Mouse (Mus musculus): ENCODE measurements around the gene Rpl12. TPM values are rescaled to one million over a fixed set of nuclear protein-coding genes. Genes with fewer than 3 reads are reported as not detected.

Gene Rpl12
- polyA plus RNA-seq, 1 experiment from 2014 or later: 105 TPM

DNA sequence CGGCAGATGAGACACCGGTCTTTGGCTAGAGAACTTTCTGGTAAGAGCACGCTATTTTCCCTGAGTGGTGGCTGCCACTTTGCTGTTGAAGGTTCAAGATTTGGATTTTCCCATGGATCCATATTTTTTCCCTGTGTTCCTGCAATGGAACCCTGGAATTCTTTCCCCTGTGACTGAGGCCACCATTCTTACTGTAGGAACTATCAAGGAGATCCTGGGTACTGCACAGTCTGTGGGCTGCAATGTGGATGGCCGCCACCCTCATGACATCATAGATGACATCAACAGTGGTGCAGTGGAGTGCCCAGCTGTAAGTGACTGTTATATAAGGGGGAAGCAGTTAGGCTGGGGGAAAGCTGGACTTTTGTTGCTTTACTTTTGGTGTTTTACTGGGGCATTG, 2.2 kb downstream of the Rpl12 start:
- WGBS: 65% methylated on average over 4 of the region's 4 CpGs
- H3K4me2 ChIP-seq (ENCODE audit: low read length): no peak overlapping the region
- H3K4me3 ChIP-seq (replicated peaks; ENCODE audit: low read length): no peak overlapping the region

DNA sequence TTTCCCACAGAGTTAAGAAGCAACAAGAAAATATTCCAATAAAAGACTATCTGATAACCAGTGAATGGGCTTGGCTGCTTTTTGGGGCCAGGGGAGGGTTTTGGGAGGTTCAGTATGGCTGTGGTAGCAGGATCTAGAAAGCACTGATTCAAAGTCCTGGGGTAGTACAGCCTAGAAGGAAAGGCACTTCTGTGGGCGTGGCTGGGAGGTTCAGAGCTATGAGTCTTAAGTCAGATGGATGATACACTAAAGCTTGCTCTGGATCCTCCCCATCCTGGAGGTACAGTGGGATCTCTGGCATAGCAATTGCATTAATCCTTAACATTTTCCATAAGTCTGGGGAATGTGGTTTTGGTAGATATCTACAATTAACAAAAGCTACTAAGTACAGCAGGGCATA, 2.6 kb downstream of the Rpl12 start:
- Histone ChIP-seq H3K4me3 (replicated peaks; ENCODE audit: low read length) (no peak overlapping the region), H3K27ac (ENCODE audit: low read length) (no peak overlapping the region), H3K36me3 (ENCODE audit: control insufficient read depth, insufficient read depth) (peaks cover 13% of the 10 kb centered on the region), H3K4me1 (replicated peaks; ENCODE audit: control insufficient read depth, insufficient read depth, low read length) (peaks cover 44% of the 10 kb centered on the region), H3K9ac (replicated peaks; ENCODE audit: low read depth, low read length) (no peak overlapping the region), H3K27me3 (replicated peaks; ENCODE audit: control insufficient read depth, insufficient read depth, low read length) (no peaks in the 10 kb centered on the region), H3K4me2 (ENCODE audit: low read length) (no peak overlapping the region), H3K9me3 (ENCODE audit: control insufficient read depth, low read length) (no peaks in the 10 kb centered on the region)
- 90% methylated on average over 1 of the region's 1 CpGs for WGBS
- ATAC-seq: no peak

More for the DNA sequence above, 2.2 kb downstream of the Rpl12 start:
- no peaks in the 10 kb centered on the region for H3K9me3 ChIP-seq (ENCODE audit: control insufficient read depth, low read length)
- no peak for ATAC-seq
- H3K27me3 ChIP-seq (replicated peaks; ENCODE audit: control insufficient read depth, insufficient read depth, low read length): no peaks in the 10 kb centered on the region
- H3K4me1 ChIP-seq (replicated peaks; ENCODE audit: control insufficient read depth, insufficient read depth, low read length): peaks cover 44% of the 10 kb centered on the region
- H3K36me3 ChIP-seq (ENCODE audit: control insufficient read depth, insufficient read depth): peaks cover 13% of the 10 kb centered on the region
- H3K9ac ChIP-seq (replicated peaks; ENCODE audit: low read depth, low read length): no peak overlapping the region
- H3K27ac ChIP-seq (ENCODE audit: low read length): no peak overlapping the region

DNA sequence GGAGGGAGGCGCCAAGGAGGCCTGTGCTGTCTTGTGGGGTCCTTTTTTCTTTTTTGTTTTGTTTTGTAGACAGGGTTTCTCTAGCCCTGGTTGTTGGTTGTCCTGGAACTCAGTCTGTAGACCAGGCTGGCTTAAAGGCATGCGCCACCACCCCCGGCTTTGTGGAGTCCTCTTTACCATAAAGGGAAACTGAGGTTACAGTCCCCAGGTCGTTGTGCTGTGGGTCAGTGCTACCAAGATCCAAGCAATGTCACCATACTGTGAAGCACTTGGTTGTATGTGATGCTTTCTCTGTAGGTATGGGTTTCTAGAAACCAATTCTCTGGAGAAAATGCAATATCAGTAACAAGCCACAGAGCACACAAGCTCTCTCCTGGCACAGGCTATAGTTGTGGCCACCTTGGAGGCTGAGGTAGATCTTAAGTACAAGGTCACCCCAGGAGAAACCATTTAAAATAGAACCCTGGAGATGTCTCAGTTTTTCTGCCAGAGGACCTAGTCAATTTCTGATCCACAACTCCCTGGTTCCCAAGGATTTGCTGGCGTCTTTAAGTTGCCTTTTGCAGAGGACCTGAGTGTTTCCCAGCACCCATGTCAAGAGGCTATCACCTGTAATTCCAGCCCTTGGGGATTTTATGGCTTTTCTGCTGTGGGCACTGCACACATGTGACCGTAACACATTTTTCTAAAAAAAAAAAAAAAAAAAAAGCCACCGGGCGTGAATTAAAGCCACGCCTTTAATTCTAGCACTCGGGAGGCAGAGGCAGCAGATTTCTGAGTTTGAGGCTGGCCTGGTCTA, 3.5 kb downstream of the Rpl12 start:
- Histone ChIP-seq H3K4me3 (replicated peaks; ENCODE audit: low read length) (no peak overlapping the region), H3K36me3 (ENCODE audit: control insufficient read depth, insufficient read depth) (peaks cover 13% of the 10 kb centered on the region), H3K27ac (ENCODE audit: low read length) (no peak overlapping the region), H3K4me1 (replicated peaks; ENCODE audit: control insufficient read depth, insufficient read depth, low read length) (peaks cover 44% of the 10 kb centered on the region), H3K9me3 (ENCODE audit: control insufficient read depth, low read length) (no peaks in the 10 kb centered on the region), H3K4me2 (ENCODE audit: low read length) (no peak overlapping the region), H3K9ac (replicated peaks; ENCODE audit: low read depth, low read length) (no peak overlapping the region), H3K27me3 (replicated peaks; ENCODE audit: control insufficient read depth, insufficient read depth, low read length) (no peaks in the 10 kb centered on the region)
- ATAC-seq: no peak
- 30% methylated on average over 10 of the region's 10 CpGs for WGBS

DNA sequence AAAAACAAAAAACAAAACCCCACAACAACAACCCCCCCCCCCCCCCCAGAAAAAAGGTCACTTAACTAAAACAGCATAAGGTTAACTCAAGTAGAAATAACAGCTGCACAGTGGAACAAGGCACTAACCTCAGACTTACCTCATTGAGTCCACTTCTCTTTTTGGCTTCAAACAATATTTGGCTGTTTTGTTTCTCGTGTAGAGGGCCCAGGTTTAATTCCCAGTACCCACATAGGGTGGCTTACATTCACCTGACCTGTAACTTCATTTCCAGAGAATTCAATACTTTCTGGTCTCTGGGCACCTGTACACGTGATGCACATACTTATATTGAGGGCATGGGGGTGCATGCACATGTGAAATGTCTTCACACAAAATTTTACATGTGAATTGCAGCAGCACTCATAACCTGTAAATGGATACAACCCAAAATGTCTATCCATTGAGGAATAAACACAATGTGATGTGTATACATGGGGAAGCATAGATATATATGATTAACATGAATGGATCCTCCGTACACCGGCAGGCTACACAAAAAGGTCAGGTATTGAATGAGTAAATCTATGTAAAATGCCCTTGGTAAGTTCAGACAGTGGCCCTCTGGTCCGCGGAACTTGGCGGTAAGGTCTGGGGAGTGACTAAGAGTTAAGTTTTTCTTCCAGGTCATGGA, 4.3 kb downstream of the Rpl12 start:
- no peak overlapping the region for H3K4me3 ChIP-seq (replicated peaks; ENCODE audit: low read length)
- no peak for ATAC-seq
- H3K4me1 ChIP-seq (replicated peaks; ENCODE audit: control insufficient read depth, insufficient read depth, low read length): peaks cover 42% of the 10 kb centered on the region
- H3K27me3 ChIP-seq (replicated peaks; ENCODE audit: control insufficient read depth, insufficient read depth, low read length): no peaks in the 10 kb centered on the region
- no peaks in the 10 kb centered on the region for H3K9me3 ChIP-seq (ENCODE audit: control insufficient read depth, low read length)
- H3K4me2 ChIP-seq (ENCODE audit: low read length): no peak overlapping the region
- H3K27ac ChIP-seq (ENCODE audit: low read length): no peak overlapping the region
- peaks cover 13% of the 10 kb centered on the region for H3K36me3 ChIP-seq (ENCODE audit: control insufficient read depth, insufficient read depth)
- no peak overlapping the region for H3K9ac ChIP-seq (replicated peaks; ENCODE audit: low read depth, low read length)
- 20% methylated on average over 7 of the region's 7 CpGs for whole genome bisulfite sequencing

DNA sequence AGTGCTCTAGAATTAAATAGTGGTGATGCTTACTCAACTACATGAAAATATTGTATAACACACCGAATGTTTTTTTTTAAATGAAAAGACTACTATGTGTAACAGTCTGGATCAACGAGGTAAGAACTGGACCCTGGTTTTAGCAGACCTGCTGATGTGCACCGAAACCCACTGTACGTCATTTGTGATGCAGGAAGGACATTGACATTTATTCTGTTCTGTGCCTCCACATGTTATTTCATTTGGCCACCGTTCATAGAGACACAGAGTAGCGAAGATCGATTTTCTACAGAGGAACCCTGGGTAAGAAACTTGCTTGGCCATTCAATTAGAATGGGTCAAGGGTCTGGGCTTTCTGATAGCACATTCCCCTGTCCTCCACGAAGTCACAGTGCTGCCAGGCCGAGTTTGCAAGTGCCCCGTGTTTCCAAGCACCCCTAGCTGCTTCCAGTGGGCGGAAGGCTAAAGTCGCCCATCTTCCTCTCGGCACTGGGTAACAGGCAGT, 4.9 kb downstream of the Rpl12 start:
- Histone ChIP-seq H3K9me3 (ENCODE audit: control insufficient read depth, low read length) (no peaks in the 10 kb centered on the region), H3K4me1 (replicated peaks; ENCODE audit: control insufficient read depth, insufficient read depth, low read length) (peaks cover 43% of the 10 kb centered on the region), H3K36me3 (ENCODE audit: control insufficient read depth, insufficient read depth) (peaks cover 13% of the 10 kb centered on the region), H3K9ac (replicated peaks; ENCODE audit: low read depth, low read length) (peak overlapping the region; percentile 61), H3K4me2 (ENCODE audit: low read length) (peak overlapping the region; percentile 99), H3K27ac (ENCODE audit: low read length) (peak overlapping the region; percentile 81), H3K4me3 (replicated peaks; ENCODE audit: low read length) (peak overlapping the region; percentile 54), H3K27me3 (replicated peaks; ENCODE audit: control insufficient read depth, insufficient read depth, low read length) (no peaks in the 10 kb centered on the region)
- ATAC-seq: no peak
- 13% methylated on average over 13 of the region's 13 CpGs for WGBS

DNA sequence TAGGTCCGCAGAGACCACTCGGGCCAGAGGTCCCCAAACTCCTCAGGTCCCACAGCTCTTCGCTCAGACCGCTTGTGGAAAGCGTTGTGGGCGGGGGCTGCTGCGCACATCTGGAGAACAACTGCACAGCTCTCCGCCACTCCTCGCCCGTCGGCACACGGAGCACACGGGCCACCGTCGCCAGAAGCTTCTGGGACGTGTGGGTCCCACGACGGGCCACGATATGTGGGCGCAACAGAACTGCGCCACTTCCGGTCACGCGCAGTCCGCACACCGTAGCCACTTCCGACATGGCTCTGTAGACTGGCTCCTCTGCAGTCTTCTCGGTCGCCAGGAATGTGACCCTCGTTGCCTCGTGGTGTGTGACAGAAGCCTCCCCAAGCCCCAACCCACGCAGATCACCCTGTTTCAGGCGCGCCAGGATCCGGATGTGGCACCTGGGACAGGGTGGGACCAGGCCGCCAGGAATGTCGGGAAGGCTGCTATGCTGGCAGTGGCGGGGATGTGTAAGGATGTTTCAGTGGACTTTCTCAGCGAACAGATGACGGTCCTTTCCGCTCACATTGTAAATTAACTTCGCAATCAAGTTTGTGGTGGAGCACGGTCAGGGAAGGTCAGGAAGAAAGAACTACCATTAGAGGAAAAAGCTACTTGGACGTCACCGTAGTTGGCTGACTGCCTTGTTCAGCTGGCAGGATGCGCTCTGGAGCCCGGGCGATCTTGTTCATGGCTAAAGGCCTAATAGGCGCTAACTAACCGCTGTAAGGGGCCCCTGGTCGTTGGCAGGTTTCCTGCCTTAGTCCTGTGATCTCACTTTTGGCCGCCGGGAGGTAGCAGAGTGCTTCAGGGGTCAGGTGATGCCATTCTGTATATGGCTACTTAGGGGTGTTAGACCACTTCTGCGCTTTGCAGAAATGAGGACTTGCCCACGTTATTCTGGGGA, 5.6 kb downstream of the Rpl12 start:
- peak overlapping the region; percentile 81 for H3K27ac ChIP-seq (ENCODE audit: low read length)
- peak overlapping the region; percentile 61 for H3K9ac ChIP-seq (replicated peaks; ENCODE audit: low read depth, low read length)
- H3K4me2 ChIP-seq (ENCODE audit: low read length): peak overlapping the region; percentile 99
- H3K4me3 ChIP-seq (replicated peaks; ENCODE audit: low read length): peak overlapping the region; percentile 54
- WGBS: 1% methylated on average over 54 of the region's 55 CpGs
- H3K36me3 ChIP-seq (ENCODE audit: control insufficient read depth, insufficient read depth): peaks cover 13% of the 10 kb centered on the region
- H3K27me3 ChIP-seq (replicated peaks; ENCODE audit: control insufficient read depth, insufficient read depth, low read length): no peaks in the 10 kb centered on the region
- peak; percentile 90 for ATAC-seq
- H3K4me1 ChIP-seq (replicated peaks; ENCODE audit: control insufficient read depth, insufficient read depth, low read length): peaks cover 45% of the 10 kb centered on the region
- no peaks in the 10 kb centered on the region for H3K9me3 ChIP-seq (ENCODE audit: control insufficient read depth, low read length)

DNA sequence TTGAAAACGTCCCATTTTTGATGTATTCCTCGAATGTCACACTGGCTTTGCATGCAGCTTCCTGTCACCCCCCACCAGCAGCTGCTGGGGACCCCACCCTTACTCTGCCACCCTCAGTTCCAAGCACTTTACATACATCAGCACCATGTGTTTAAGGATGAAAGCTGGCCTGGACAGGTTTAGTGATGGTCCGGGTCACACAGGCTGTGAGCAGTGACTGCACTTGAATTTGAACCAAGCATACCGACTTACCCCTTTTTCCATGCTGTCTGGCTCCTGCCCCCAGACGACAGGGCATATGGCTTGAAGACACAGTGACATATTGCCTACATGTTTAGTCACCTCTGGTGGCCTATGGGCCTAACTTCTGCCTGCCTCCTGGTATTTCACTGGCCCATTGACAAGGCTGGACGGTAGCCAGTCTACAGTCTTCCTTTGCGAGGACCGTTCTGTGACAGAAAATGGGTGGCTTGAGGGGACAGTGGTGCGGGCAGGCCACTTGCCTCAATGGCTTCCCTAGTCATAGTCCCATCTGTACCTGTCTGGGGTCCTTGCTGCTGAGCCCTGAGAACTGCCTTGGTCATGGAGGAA, 6.8 kb downstream of the Rpl12 start:
- peak overlapping the region; percentile 61; the same call in 1 of the 2 replicates for H3K9ac ChIP-seq (replicated peaks; ENCODE audit: low read depth, low read length)
- no peak for ATAC-seq
- H3K4me2 ChIP-seq (ENCODE audit: low read length): no peak overlapping the region
- peaks cover 13% of the 10 kb centered on the region for H3K36me3 ChIP-seq (ENCODE audit: control insufficient read depth, insufficient read depth)
- H3K27ac ChIP-seq (ENCODE audit: low read length): no peak overlapping the region; the same call in 1 of the 2 replicates
- no peaks in the 10 kb centered on the region for H3K9me3 ChIP-seq (ENCODE audit: control insufficient read depth, low read length)
- WGBS: 74% methylated on average over 9 of the region's 9 CpGs
- no peak overlapping the region for H3K4me3 ChIP-seq (replicated peaks; ENCODE audit: low read length)
- H3K4me1 ChIP-seq (replicated peaks; ENCODE audit: control insufficient read depth, insufficient read depth, low read length): peaks cover 34% of the 10 kb centered on the region
- no peaks in the 10 kb centered on the region for H3K27me3 ChIP-seq (replicated peaks; ENCODE audit: control insufficient read depth, insufficient read depth, low read length)

DNA sequence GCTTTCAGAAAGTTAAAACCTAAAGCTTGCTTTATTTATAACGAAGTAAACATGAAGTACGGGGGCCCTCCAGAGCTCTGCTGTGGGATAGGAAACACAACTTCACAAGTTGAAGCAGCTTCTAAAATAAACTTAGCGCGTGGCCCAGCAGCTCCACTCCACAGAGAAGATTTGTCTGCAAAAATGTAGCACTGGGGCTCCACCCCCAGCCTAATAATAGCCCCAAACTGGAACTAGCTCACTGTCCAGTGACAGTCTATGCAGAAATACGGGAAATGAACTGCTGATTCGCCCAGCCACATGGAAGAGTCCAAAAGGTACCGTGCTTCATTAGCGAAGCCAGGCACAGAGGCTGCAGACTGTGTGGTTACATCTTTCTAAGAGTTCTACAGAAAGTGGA, 8.0 kb downstream of the Rpl12 start:
- no peak for ATAC-seq
- Histone ChIP-seq H3K9me3 (ENCODE audit: control insufficient read depth, low read length) (no peaks in the 10 kb centered on the region), H3K9ac (replicated peaks; ENCODE audit: low read depth, low read length) (no peak overlapping the region), H3K4me3 (replicated peaks; ENCODE audit: low read length) (no peak overlapping the region), H3K36me3 (ENCODE audit: control insufficient read depth, insufficient read depth) (peaks cover 7% of the 10 kb centered on the region), H3K27me3 (replicated peaks; ENCODE audit: control insufficient read depth, insufficient read depth, low read length) (no peaks in the 10 kb centered on the region), H3K27ac (ENCODE audit: low read length) (no peak overlapping the region), H3K4me1 (replicated peaks; ENCODE audit: control insufficient read depth, insufficient read depth, low read length) (peaks cover 27% of the 10 kb centered on the region), H3K4me2 (ENCODE audit: low read length) (no peak overlapping the region)
- 88% methylated on average over 8 of the region's 8 CpGs for WGBS

Measured in forebrain, embryonic 16.5 days (tissue).